Mouse (Mus musculus) embryonic facial prominence, embryonic 12.5 days (tissue): ENCODE measurements at regions not wholly inside any gene's neighbourhood (a gene's known extent, or its start where the extent isn't known, plus 50 kb on each side); places are given as distances from the start of the nearest gene placed in this dataset.

Source experiments
- ATAC-seq: fragments of 200-750 bp; cut with Nextera tagmentation; 2 replicates; pipeline ENCODE4 v1.8.0; 2017; ENCODE audit not compliant: insufficient number of reproducible peaks, insufficient read depth, low FRiP score, low TSS enrichment
- H3K27ac ChIP-seq: fragments of 300-500 bp; sonication (generic); 2 replicates; pipeline ENCODE4 v1.5.1; 2016; ENCODE audit warnings: mild to moderate bottlenecking
- H3K27me3 ChIP-seq: fragments of 300-500 bp; sonication (generic); 2 replicates; pipeline ENCODE4 v1.6.1; 2016; ENCODE audit warnings: mild to moderate bottlenecking, moderate library complexity
- H3K36me3 ChIP-seq: fragments of 300-500 bp; sonication (generic); 2 replicates; pipeline ENCODE4 v1.6.1; 2016; ENCODE audit warnings: mild to moderate bottlenecking
- H3K4me1 ChIP-seq: fragments of 300-500 bp; sonication (generic); 2 replicates; pipeline ENCODE4 v1.6.1; 2016
- H3K4me2 ChIP-seq: fragments of 300-500 bp; sonication (generic); replicated peaks from 2 replicates; pipeline ENCODE4 v1.6.1; 2016; ENCODE audit warnings: mild to moderate bottlenecking, moderate library complexity
- H3K4me3 ChIP-seq: fragments of 300-500 bp; sonication (generic); 2 replicates; pipeline ENCODE4 v1.5.1; 2016; ENCODE audit warnings: mild to moderate bottlenecking
- H3K9ac ChIP-seq: fragments of 300-500 bp; sonication (generic); 2 replicates; pipeline ENCODE4 v1.6.1; 2016; ENCODE audit warnings: mild to moderate bottlenecking, moderate library complexity
- H3K9me3 ChIP-seq: fragments of 300-500 bp; sonication (generic); 2 replicates; pipeline ENCODE4 v1.6.1; 2016; ENCODE audit warnings: mild to moderate bottlenecking, moderate library complexity
- WGBS: fragments of 180-500 bp; shearing (Covaris S2); methylation state at CpG from one replicate; pipeline ENCODE4 v1.1.7; 2016; 5-methylcytosine and 5-hydroxymethylcytosine counted together

DNA sequence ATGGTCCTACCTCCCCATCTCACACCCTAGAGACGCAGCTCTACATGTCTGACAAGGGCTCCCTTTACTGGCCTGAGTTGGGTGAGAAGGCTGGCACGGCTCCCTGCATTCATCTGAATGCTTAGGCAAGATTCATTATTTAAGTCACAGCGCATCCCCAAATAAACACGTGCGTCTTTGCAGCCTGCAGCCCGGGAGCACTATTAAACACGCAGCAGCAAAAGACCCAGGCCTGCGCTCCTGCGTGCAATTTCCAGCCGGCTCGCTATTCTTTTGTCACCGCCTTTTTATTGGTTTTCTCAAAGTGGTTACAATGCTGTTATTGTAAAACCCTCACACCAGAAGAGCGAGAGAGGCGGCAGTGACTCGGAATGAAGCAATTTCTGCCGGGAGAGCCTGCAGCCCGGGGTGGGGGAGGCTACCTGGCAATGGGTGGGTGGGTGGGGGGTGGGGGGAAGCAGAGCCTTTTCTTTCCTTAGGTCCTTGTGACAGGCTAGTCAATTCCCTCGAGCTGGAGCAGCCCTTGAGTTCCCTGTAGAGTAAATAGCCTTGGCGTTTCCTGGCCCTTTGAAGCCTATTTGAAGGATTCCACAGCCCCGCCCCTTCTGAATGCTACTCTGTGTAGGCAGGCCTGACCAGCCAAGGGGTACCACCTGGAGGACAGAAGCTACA lies 333.3 kb downstream of the Bcor start:
- H3K27me3 ChIP-seq = peaks cover 9% of the 10 kb centered on the region
- H3K4me2 ChIP-seq = peak overlapping the region; percentile 24

DNA sequence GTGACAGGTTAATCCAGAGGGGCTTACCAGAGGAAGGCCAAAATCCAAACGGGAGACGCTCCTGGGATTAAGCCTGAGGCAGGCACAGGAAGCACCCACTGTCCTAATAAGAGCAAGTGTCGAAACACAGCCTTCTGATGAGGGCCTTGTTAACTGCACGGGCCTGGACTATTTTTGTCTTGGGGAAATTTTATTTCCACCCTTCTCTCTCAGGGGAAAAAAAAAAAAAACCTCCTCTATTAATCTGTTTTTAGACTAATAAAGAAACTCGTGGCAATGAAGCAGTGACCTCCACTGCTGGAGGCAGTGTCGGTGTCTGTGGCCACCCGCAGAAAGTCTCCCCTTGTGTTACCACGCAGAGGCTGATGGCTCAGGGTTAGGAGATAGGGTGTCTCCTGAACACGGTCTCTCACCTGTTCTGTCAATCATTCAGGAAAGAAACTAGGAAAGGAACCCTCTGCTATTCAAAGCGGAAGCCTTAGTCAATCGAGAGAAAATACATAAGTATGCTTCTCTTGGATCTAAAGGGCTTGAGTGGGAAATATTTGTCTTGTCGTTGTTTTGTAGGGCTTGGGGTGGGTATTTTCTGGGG lies 330.6 kb downstream of the Bcor start:
- 70% methylated on average over 12 of the region's 12 CpGs for WGBS
- Histone ChIP-seq H3K4me1 (no peaks in the 10 kb centered on the region), H3K27me3 (no peaks in the 10 kb centered on the region), H3K4me2 (no peak overlapping the region), H3K36me3 (no peaks in the 10 kb centered on the region), H3K27ac (no peak overlapping the region), H3K4me3 (no peak overlapping the region), H3K9me3 (no peaks in the 10 kb centered on the region), H3K9ac (no peak overlapping the region)
- no peak for ATAC-seq

More for the DNA sequence above, 333.3 kb downstream of the Bcor start:
- Histone ChIP-seq H3K9ac (no peak overlapping the region), H3K27ac (no peak overlapping the region), H3K9me3 (no peaks in the 10 kb centered on the region), H3K36me3 (no peaks in the 10 kb centered on the region), H3K4me1 (no peaks in the 10 kb centered on the region), H3K4me3 (no peak overlapping the region)
- ATAC-seq = no peak
- WGBS = 22% methylated on average over 20 of the region's 20 CpGs

DNA sequence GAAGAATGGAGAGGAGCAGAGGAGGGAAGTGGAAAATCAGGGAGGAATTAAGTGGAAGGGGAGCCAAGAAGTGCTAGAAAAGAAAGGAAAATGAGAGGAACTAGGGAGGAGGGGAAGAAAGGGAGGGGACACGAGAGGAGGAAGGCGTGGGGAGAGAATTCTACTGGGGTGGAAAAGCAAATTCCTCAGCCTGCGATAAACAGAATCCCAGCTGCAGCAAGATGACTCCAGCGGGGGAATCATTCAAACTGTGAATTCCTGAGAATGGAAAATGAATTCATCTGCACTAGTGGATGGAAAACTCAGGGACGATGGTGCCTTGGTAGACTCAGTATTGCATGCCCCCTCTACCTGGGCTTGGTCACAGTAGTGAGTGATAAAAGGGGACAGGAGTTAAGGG lies 322.6 kb downstream of the Bcor start:
- H3K9me3 ChIP-seq = no peaks in the 10 kb centered on the region
- H3K4me3 ChIP-seq = no peak overlapping the region
- 46% methylated on average over 5 of the region's 5 CpGs for WGBS
- H3K27me3 ChIP-seq = no peaks in the 10 kb centered on the region
- H3K27ac ChIP-seq = no peak overlapping the region
- ATAC-seq = no peak
- no peaks in the 10 kb centered on the region for H3K4me1 ChIP-seq
- no peak overlapping the region for H3K9ac ChIP-seq
- no peaks in the 10 kb centered on the region for H3K36me3 ChIP-seq
- no peak overlapping the region for H3K4me2 ChIP-seq

DNA sequence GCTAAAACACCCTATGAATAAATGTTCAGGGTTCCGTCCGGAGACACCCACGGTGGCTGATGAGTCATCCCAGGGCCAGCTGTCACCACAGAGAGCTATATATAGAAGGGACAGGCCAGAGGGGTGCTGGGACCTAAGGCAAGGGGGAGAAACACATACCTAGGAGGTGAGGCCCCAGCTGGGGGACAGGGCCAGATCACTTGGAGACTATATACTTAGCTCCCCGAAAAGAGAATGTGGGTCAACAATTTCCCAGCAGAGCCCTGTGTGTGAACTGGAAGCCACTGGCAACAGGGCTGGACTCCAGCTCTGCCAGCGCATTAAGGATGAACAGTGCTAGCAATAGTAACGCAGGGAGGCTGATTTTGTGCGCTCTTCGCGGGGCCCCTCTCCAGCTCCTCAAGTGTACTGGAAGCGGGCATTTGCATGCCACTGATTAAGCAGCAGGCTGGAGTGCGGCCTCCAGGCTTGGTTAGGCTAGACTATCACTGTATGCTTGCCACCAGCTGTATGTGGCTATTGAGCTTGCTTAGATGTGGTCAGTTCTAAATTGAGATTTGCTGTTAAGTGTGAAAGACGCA lies 320.4 kb downstream of the Bcor start:
- WGBS = 65% methylated on average over 12 of the region's 12 CpGs
- Histone ChIP-seq H3K9me3 (no peaks in the 10 kb centered on the region), H3K27ac (no peak overlapping the region), H3K27me3 (no peaks in the 10 kb centered on the region), H3K36me3 (no peaks in the 10 kb centered on the region), H3K4me3 (no peak overlapping the region), H3K4me2 (no peak overlapping the region), H3K9ac (no peak overlapping the region), H3K4me1 (no peaks in the 10 kb centered on the region)
- ATAC-seq = no peak

DNA sequence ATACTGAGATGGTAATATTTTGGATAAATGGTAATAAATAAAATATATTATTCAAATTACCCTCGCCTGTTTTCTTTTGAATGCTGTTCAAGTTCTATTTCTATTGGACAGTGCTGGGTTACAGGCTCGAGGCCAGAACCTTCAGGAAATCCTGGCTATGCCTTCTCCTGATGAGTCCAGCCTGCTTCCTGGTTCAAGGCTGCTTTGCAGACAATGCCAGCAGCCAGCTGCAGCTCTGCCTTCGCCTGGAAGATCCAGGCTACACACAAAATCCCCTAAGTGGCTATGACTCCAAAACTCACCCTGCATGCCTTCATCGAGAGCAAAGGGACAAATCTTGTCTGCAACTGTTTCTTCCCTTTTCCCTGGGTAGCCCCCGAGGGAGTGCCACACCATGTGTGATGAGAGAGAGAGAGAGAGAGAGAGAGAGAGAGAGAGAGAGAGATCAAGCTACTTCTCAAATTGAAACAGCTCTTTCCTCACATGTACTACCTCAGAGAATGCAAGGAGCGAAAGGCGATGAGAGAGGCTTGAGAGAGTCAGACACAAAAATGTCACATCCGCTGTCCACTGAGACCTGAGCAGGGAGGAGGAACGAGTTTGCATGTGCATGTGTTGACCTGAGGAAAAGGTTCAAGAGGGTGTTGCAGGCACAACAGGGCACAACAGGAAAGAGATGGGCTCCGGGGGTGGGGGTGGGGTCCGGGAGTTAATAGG lies 319.7 kb downstream of the Bcor start:
- no peaks in the 10 kb centered on the region for H3K36me3 ChIP-seq
- no peak overlapping the region for H3K4me2 ChIP-seq
- 54% methylated on average over 10 of the region's 11 CpGs for WGBS
- no peak overlapping the region for H3K27ac ChIP-seq
- no peak for ATAC-seq
- H3K27me3 ChIP-seq = no peaks in the 10 kb centered on the region
- H3K4me3 ChIP-seq = no peak overlapping the region
- H3K4me1 ChIP-seq = no peaks in the 10 kb centered on the region
- H3K9ac ChIP-seq = no peak overlapping the region
- no peaks in the 10 kb centered on the region for H3K9me3 ChIP-seq

DNA sequence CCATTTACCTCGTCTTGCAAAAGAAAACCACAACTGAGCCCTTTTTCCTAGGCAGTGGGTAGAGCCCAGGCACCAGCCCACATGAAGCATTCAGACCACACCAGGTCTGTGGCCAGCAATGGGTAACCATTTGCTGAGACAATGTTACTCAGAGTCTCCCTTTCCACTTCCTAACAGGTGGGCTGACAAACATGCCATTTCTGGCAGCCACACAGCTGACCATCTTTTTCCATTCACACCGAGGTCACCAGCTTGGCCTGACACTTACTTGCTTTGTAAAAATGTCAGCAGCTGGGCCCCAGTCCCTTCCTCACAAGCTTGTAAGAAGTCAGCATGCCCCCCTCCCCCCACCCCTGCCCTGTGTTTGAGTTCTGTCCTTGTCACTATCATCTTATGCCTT lies 314.6 kb downstream of the Bcor start:
- Histone ChIP-seq H3K4me3 (no peak overlapping the region), H3K9me3 (no peaks in the 10 kb centered on the region), H3K9ac (no peak overlapping the region), H3K36me3 (no peaks in the 10 kb centered on the region), H3K27me3 (0 out of 2 replicates have a peak, but pooled peaks cover 4% of the 10 kb centered on the region), H3K27ac (no peak overlapping the region), H3K4me2 (no peak overlapping the region), H3K4me1 (no peaks in the 10 kb centered on the region)
- 65% methylated on average over 2 of the region's 2 CpGs for WGBS
- ATAC-seq = no peak

DNA sequence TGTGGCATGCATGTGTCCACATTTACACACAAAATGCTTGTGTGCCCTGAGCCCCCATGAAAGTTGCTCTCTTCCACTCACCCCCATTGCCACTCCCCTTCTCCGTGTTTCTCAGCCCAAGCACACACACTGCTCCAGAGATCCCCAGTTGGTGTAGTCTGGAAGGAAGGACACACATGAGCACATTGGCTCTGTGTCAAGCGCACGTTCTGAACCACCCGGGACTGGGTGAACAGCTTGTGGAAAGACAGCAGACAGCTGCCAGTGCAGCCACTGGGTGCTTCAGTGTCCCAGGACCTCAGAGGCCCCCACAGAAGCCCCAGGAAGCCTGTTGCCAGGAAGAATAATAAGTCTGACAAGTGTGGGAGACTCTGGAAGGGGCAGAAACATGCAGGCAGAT lies 304.2 kb downstream of the Bcor start:
- no peak overlapping the region for H3K9ac ChIP-seq
- H3K36me3 ChIP-seq = no peaks in the 10 kb centered on the region
- WGBS = 77% methylated on average over 4 of the region's 4 CpGs
- no peak for ATAC-seq
- H3K4me1 ChIP-seq = no peaks in the 10 kb centered on the region
- H3K27me3 ChIP-seq = peaks cover 7% of the 10 kb centered on the region; the same call in 1 of the 2 replicates
- no peaks in the 10 kb centered on the region for H3K9me3 ChIP-seq
- no peak overlapping the region for H3K4me3 ChIP-seq
- H3K4me2 ChIP-seq = no peak overlapping the region
- H3K27ac ChIP-seq = no peak overlapping the region

DNA sequence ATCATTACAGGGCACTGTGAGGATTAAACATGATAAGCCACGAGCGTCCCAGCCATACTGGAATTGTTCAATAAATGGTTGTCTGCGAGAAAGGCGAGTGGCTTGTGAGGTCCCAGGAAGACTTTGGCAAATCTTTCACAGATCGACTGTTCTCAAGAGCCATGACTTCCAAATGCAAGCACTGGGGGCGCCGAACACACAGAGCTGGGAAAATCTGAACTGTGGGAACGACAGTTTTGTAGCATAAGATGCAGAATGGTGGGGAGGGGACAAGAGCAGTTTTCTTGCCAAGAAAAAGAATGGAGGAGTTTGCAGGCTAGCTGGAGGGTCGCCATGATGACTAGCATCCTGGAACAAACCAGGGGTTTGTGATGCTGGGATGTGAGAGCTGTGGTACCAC lies 300.8 kb downstream of the Bcor start:
- ATAC-seq = no peak
- Histone ChIP-seq H3K4me1 (no peaks in the 10 kb centered on the region), H3K36me3 (no peaks in the 10 kb centered on the region), H3K4me3 (no peak overlapping the region), H3K9ac (no peak overlapping the region), H3K4me2 (no peak overlapping the region), H3K27me3 (peaks cover 21% of the 10 kb centered on the region), H3K27ac (no peak overlapping the region), H3K9me3 (no peaks in the 10 kb centered on the region)
- 60% methylated on average over 9 of the region's 9 CpGs for WGBS

DNA sequence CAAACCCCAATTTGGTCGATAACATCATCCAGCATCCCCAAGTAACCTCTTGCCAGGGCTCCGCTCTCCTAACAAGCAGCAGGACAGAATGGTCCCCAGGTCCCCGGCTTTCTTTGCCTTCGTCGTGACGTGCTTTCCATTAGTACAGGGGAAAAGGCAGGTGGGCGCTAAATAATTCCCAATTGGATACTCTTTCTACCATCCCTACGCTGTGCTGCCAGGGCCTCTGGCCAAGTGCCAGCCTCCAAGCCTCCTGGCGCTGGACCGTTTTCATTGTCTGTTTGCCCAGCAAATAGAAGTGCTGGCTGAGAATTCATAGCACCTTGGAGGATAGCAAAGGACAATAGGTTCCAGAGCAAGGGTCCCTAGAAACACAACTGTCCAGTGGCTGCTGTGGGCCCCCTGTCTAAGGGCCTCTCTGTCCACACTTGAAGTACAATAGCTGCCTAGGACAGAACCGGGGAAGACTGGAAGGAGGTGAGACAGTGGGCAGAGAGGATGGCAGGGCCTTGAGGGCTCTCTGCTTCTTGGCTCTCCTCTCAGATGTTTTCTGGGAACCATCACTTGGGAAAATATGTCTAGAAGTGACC lies 298.9 kb downstream of the Bcor start:
- H3K4me1 ChIP-seq = no peaks in the 10 kb centered on the region
- H3K9me3 ChIP-seq = no peaks in the 10 kb centered on the region
- 56% methylated on average over 11 of the region's 11 CpGs for WGBS
- H3K9ac ChIP-seq = no peak overlapping the region
- ATAC-seq = no peak
- no peak overlapping the region for H3K27ac ChIP-seq
- H3K4me3 ChIP-seq = no peak overlapping the region
- no peaks in the 10 kb centered on the region for H3K36me3 ChIP-seq
- H3K27me3 ChIP-seq = peaks cover 23% of the 10 kb centered on the region
- H3K4me2 ChIP-seq = no peak overlapping the region

DNA sequence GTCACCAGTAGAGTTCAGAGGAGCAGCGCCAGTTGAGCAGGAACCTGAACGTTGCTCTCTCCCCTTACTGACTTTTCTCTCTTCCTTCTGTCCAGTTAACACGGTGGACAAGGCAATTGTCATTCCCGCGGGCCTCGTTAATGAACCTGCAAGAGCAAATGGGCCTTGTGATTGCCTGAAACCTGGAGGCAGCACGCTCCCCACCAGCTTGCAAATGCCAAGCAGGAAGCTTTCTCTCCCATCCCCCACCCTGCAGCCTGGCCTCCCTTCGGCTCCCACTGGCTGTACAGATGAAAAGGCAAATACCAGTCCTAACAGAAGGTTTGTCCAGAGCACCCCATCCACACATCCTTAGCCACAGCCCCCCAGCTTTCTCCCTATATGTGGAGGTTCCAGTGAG lies 298.3 kb downstream of the Bcor start:
- 23% methylated on average over 8 of the region's 8 CpGs for WGBS
- no peaks in the 10 kb centered on the region for H3K4me1 ChIP-seq
- H3K36me3 ChIP-seq = no peaks in the 10 kb centered on the region
- no peak for ATAC-seq
- no peaks in the 10 kb centered on the region for H3K9me3 ChIP-seq
- H3K4me2 ChIP-seq = no peak overlapping the region
- H3K9ac ChIP-seq = no peak overlapping the region
- H3K27me3 ChIP-seq = peaks cover 23% of the 10 kb centered on the region
- H3K4me3 ChIP-seq = no peak overlapping the region
- H3K27ac ChIP-seq = no peak overlapping the region

DNA sequence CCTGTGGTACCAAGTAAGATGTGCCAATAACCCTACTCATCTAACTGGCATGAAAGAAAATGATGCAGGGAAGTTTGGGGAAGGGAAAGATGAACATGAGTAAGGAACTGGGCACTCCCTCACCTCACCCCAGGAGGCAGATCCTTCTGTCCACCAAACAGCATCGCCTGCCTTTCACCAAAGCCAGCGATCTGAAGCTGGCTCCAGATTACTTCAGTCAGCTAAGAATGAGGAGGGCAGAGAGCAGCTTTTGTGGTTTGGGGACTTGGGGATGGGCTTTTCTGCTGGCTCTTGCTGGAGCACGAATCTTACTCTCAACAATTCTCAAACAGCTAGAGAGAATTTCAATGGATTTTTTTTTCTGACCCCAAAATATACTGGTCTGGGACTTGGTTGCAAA lies 297.0 kb downstream of the Bcor start:
- no peak overlapping the region for H3K4me3 ChIP-seq
- H3K9ac ChIP-seq = no peak overlapping the region
- no peak for ATAC-seq
- no peaks in the 10 kb centered on the region for H3K9me3 ChIP-seq
- H3K27me3 ChIP-seq = peaks cover 21% of the 10 kb centered on the region
- no peak overlapping the region for H3K27ac ChIP-seq
- no peaks in the 10 kb centered on the region for H3K36me3 ChIP-seq
- H3K4me2 ChIP-seq = no peak overlapping the region
- WGBS = 28% methylated on average over 3 of the region's 3 CpGs
- H3K4me1 ChIP-seq = no peaks in the 10 kb centered on the region
